Mouse (Mus musculus) mouse trophoblast stem cell (cell line): ENCODE measurements around the gene Psma1.

Experiments
- in situ Hi-C, 2 experiments: fragments of 300-500 bp; cut with MseI, MboI; formaldehyde crosslinking; loops; 2 replicates in 1 of 2; 3 replicates in 1 of 2; pipeline ENCODE4 v1.15.1; 2025

Gene Psma1

DNA sequence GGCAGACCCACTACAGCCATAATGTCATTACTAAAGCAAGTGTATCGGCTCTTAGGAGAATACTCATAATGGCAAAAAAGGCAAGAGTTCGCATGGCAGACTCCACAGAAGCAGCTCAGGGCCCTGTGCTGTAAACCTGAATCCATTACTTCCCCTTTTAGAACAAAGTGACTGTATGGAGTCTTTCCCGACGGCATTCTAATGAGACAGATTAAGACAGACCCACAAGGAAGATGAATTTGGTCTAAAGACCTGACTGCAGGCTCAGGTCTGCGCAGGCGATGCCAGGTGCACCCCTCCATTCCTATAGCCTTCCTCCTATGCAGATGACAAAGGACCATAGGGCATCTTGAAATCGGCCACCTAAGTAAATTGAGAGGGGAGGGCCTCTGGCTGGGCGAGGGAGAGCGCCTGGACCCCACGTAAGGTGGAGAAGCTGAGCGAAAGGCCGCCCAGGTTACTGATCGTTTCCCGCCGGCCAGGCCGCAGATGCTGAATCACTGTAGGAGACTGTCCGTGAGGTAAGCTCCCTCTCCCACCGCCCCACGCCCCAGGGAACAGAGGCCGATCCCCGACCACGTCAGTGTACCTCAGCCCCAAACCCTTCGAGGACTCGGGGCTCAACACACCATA, 430 bp downstream of the Psma1 start:
- in situ Hi-C loops, result no loop called here

DNA sequence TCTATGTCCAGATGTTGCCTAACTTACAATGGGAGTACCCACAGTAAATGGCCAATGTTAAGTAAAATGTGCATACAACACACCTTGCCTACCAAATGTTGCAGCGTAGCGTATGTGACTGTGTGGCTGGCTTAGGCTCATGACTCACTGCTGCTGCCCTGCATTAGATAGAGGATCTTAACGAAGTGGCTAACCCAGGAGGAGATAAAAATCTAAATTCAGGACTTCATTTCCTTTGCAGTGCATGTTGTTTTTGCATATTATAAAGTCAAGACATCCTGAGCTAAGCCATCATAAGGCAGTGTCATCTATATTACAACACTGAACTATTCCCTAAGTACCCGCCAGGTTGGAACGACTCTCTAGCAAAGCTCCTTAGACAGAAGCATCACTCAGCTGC, 7.5 kb downstream of the Psma1 start:
- in situ Hi-C loops, result no loop called here

DNA sequence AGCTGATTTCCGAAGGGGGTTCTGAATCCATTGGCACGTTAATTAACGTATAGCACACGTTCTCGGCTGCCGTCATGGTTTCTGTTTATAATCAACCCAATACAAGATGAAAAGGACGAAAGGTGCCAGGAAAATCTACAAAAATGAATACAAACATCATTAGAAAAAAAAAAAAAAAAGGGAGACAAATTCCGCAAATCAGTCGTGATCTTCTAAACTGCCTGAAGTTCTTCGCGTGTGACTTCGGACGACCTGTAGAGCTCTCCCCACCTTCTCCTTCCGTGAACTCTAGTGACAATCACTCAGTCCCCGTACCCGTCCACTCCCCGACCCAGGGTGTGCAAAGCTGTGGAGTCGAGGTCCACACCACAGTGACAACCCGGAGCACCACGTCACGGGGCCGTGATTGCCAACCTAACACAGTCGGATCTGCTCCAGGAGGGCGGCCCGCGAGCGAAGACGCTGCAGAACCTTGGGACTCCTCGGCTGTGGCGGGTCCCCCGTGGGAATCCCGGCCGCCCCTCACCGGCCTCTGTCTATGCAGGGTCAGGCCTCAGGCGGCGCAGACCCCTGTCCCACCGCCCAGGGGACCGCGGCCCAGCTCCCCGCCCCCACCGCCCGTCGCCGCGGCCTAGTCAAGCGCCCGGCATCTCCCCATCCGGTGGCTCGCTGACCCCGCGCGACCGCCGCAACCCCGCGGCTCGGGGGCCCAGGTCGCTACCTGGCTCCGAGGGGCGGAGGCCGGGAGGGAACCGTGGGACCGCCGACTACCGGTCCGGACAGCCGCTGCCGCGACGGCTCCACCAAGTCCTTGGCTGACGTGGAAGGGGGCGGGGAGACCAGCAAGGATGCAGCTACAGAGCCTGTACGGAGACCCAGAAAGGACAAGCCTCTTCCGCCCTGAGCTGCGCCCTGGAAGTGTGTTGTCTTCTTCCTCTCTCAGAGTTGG, 21.8 kb downstream of the Psma1 start, which contains the start of gene Copb1:
Gene Copb1, minus strand, starts transcription at position 827 of the 949 bp plus-strand sequence.
- in situ Hi-C loops, result no loop called here

DNA sequence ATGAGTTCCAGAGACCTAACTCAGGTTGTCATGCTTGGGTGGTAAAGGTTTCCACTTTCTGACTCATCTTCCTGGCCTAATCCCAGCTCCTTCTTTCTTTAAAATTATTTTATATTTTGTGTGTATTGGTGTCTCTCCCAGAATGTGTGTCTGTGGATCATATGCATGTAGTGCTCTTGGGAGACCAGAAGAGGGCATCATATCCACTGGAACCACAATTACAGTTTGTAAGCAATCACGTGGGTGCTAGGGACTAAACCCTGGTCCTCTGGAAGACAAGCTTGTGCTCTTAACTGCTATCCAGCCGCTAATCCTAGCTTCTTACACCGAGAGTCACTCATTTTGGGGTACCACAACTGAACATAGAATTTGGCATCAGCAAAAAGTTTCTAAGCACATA, 24.2 kb downstream of the Psma1 start:
- in situ Hi-C loops, result no loop called here

DNA sequence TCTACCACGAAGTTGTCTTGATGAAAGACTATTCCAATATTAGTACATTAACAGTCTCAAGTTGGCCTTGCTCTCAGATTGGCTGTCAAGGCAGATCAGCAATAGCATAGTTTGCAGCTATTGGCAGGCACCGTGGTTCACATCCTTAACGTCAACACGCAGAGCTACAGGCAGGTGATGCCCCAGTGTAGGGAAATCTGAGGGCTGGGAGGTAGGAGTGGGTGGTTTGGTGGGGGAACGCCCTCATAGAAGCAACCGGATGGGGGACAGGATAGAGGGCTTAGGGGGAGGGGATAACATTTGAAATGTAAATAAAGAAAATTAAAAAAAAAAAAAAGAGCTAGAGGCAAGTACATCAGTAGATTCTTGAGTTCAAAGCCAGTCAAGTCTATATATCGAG, 41.9 kb downstream of the Psma1 start:
- in situ Hi-C loops, result no loop called here

DNA sequence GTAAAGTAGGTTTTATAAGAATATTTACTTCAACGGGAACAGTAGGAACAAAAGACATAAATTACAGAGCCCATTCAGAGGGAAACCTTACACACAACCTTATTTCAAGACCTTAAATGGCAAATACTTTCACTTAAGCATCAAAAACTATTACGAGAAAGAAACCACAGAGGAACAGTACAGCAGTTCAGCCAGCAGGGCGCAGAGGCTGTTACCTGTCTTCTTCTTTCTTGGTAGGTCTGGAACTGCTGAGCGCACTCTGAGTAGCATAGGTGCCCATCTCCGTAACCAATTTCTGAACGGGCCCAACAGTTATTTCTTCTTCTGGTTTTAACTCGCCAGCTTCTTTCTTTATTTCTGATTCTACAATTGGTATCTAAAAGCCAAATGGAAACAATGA, 42.9 kb downstream of the Psma1 start:
- in situ Hi-C loops, result no loop called here

DNA sequence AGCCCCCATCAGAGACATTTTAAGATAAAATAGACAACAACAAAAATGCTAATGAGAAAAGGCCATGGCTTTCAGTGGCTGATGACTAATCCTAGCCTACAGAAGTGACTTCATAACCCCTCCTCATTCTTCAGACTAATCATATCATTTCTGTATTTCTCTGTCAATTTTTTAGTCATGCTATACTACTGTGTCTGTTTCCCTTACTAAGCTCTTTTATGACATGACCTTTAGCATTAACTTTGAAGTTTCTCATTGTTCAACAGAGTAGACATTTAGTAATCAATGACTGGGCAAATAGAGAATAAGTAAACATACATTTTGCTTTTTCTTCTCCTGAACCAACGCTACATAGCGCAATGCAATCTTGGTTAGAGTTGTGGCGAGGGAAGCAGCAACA, 44.1 kb downstream of the Psma1 start:
- in situ Hi-C loops, result no loop called here

DNA sequence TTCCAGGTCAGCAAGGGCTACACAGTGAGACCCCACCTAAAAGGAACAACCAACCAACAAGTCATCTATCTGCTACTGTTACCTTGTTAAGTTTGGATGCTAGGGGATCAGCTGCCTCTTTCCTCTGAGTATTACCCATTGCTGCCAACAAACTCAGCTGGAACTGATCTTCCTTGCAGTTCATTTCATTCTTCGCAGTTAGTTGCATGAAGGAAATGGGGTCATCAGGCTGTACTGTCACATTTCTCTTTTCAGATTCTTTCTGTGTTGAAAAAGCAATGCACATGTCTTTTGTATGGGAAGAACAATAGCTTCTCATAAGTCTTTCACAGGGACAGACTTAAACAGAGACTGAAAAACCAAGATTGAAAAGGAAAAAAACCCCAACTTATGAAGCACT, 49.4 kb downstream of the Psma1 start:
- in situ Hi-C loops, result no loop called here

DNA sequence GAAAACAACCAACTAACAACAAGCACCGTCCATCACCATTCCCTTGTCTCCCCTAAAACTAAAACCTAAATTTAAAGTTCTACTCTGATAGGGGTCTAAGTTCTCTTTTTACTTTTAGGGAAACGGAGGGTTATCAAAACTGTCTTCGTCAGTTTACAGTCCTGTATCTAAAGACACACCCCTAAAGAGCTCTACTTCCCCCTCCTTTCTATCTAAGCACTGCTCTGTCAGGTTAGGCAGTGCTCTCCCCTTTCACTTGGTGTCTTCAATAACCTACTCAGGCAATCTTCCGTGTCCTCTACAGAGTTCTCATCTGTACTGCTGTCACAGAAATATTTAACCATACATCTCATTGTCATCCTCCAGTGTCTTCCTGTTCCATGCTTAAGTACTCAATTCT, 55.5 kb downstream of the Psma1 start:
- in situ Hi-C loops, result no loop called here

DNA sequence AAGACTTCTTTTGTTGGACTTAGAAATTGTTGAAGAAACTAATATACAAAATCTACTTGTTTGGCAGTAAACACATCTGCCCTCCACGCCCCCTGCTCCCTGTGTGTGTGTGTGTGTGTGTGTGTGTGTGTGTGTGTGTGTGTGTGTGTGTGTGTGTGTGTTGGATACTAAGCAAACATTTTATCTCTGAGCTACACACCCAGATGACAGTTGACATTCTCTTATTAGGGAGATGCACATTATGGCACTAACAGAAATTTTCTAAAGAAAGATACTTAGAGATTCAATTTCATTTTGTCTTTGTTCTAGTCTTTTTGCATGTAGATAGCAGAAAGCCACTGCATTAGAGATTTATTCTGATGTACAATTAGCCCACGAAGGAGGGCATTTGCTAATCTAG, 59.0 kb downstream of the Psma1 start:
- in situ Hi-C loops, result no loop called here
